Mouse (Mus musculus) kidney, postnatal 4 days (tissue): ENCODE measurements at regions not wholly inside any gene's neighbourhood (a gene's known extent, or its start where the extent isn't known, plus 50 kb on each side); places are given as distances from the start of the nearest gene placed in this dataset.

Source experiments
- DNase-seq, 2 experiments: peaks; one replicate each; pipeline ENCODE4 v3.0.0; 2021; ENCODE audit warnings: mixed read lengths in 2 of 2

DNA sequence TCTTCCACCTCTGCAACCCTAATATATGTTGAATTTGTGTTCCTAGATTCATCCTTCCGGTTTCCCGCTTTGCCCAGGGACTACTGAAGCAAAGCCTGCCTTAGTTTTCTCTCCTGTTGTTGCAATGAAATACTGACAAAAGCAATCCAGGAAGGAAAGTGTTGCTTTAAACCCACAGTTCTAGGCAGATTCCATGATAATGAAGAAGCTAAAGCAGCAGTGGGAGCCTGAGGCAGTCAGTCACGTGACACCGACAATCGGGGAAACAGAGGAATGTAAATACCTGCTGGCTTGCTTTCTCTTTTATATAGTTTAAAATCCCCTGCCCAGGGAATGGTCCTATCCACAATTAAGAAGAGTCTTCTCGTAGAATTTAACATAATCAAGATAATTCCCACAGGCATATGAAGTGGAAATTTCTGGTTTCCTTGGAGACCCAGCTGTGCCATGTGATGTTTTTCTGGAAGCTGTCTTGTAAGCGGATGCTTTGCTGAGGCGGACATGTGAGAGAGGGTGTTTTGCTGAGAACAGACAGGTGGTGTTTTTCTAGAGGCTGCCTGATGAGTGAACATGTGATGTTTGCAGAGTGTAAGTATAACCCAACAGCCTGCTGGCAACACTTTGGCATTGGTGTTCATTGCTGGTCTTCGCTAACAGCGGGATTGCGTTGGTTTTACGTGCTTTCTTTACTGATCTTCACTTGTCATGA lies 398.0 kb downstream of the Prim2 start:
- DNase-seq: peak in 1 of 2 experiments; percentile 21

GRCm38 (mm10) chr1:33269162-33269561 lies 400.4 kb downstream of the Prim2 start:
- DNase-seq: no peak

- no peak for DNase-seq
Measured at GRCm38 (mm10) chr1:33265731-33266415, 403.7 kb downstream of the Prim2 start.

- no peak for DNase-seq
Measured at GRCm38 (mm10) chr1:33249474-33249873, 420.1 kb downstream of the Prim2 start.

GRCm38 (mm10) chr1:33247076-33247475 lies 422.5 kb downstream of the Prim2 start:
- DNase-seq: no peak

DNA sequence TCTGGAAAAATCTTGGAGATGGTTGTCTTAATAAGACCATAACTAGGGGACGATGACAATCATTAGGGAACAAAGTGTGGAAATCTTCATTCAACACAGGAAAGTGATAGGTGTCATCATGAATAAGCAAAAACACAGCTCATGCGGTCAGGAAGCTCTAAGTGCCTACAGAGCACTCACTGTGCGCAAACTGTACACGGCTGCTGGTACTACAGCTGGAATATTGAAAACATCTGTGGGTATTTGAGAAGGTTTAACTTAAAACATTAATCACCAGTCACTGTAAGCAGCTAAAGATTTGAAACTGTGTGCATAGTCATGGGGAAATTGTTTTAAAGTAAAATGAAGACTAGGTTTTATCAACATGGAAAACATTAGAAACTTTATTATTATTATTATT lies 424.4 kb downstream of the Prim2 start:
- DNase-seq: no peak

DNA sequence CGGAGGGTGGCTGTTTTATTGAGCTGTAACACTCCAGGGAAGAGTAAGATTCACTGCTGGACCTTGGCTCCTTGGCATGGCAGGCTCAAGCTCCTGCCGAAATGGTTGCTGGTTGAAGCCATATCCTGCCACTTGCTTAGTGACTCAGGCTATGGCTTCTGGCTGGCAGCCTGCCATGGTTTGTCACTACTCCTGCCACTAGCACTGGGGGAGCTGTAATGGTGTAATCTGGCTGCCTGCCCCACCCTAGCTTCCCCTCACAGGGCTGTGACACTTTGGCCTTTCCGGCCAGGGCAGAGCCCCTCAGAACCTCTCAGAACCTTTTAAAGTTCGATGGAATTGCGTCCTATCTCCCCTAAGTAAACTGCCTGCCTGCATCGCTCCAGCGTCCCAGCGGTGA lies 424.9 kb downstream of the Prim2 start:
- peak; percentile 18 to 24 for DNase-seq

DNA sequence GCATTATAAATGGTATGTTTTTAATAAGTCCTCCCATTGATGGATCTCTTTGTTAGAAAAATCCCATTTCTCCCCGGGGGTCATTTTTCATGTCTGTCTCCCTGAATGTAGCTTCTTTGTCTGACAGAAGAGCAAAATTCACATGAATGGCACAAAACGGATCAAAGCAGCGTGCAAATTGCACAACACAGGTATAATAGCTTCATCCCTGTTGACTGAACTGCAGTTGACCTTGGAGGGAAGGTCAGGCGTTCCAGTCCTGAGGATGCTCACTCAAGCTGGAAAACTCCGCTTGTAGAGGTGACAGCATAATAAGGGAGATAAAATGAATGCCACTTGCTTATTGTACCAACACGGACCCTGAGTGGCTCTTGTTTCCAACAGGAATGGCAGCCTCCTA lies 446.6 kb downstream of the Prim2 start:
- DNase-seq: no peak

DNA sequence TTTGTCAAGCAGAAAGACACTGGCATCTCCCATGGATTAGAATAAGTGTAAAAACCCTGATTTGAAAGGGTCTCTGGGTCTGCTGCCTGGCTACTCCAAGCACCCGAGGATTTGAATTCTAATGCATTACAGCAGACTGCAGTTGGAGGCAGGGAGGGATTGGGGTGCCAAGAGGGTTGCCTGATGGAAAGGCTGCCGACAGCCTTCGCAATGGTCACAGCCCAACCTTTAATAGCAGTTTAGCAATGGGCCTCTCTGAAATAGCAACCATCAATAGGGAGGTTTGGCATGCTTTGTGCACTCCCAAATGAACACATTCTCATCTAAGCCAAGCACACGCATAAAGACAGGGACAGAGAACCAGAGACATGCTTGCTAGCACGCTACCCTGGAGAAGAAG lies 454.8 kb downstream of the Prim2 start:
- DNase-seq: no peak

GRCm38 (mm10) chr1:33214394-33214793 lies 455.2 kb downstream of the Prim2 start:
- no peak for DNase-seq

- DNase-seq: no peak
Measured at GRCm38 (mm10) chr1:33201571-33202189, 467.9 kb downstream of the Prim2 start.

- no peak for DNase-seq
Measured at GRCm38 (mm10) chr1:33195114-33195513, 474.5 kb downstream of the Prim2 start.

DNA sequence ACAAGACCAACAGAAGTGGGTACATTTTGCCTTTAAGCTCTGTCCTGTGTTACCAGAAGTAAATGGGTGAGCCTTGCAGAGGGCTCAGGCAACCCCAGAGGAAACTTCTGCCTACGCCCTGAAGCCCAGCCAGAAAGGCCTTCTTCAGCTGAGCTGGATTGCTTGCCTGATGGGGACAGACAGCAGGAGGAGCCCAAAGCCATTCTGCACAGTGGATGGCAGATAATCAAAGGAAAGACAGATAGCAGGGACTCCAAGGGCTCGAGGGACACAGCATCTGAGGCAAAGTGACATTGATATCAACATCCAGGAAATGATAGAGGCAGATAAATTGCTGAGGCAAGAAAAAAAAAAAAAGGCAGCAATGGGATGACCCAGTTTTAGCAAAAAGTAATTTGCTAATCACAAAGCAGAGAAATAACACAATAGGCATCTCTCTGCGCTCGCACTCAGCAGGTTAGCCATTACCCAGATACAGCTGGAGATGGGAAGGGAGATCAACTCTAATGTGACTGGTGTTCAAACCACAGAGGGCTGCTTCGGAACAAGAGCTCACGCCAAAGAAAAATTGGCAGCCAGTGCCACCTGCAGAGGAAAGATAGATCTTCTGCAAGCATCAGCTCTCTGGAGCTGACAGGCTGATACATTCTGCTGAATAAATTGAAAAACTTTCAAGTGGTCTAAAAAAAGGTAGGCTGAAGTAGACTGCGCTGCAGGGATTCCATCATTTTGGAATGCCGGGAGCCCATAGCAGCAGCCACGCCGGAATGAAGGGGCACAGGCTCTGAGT lies 494.8 kb downstream of the Prim2 start:
- DNase-seq: no peak

GRCm38 (mm10) chr1:33136991-33137390 lies 532.6 kb downstream of the Prim2 start:
- DNase-seq: no peak

- no peak for DNase-seq
Measured at GRCm38 (mm10) chr1:33130351-33130750, 539.2 kb downstream of the Prim2 start.

- no peak for DNase-seq
Measured at GRCm38 (mm10) chr1:33125062-33125461, 544.5 kb downstream of the Prim2 start.

- no peak for DNase-seq
Measured at GRCm38 (mm10) chr1:33106286-33106685, 559.2 kb upstream of the Gm5415 start.

GRCm38 (mm10) chr1:33104296-33104695 lies 557.2 kb upstream of the Gm5415 start:
- no peak for DNase-seq

DNA sequence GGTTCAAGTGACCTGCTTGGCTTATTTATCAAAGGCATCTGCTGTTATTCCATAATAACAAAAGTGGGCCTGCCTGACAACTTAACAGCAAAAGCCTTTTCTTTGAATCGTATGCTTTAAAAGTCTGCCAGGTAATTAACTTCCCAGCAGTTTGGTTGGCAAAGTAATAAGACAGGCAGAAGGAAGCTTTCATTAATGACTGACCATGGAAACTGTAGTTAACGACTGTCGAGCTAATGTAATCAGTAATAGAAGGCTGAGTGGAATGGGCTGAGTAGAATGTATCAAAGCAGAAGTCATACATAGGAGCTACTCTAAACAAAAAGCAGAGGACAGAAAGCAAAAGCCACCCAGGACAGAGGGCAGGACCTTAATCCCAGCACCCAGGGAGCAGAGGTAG lies 551.0 kb upstream of the Gm5415 start:
- no peak for DNase-seq

DNA sequence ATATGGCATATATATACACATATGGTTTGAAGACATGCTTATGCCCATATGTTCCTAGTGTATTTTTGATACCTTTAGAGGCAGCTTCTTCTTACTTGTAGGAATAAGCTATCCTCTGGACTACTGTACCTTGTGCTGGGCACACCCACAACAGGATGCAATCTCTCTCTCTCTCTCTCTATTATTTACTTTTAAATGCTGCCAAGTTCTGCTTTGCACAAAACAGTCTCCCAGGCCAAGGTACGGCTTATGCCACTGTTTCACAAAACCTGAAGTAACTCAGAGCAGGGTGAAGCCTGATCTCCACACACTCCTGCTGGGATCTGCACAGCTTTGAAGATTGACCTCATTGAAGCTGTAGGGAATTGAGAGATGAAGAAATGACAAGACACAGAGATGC lies 549.8 kb upstream of the Gm5415 start:
- no peak for DNase-seq

- no peak for DNase-seq
Measured at GRCm38 (mm10) chr1:33074551-33074950, 527.5 kb upstream of the Gm5415 start.

DNA sequence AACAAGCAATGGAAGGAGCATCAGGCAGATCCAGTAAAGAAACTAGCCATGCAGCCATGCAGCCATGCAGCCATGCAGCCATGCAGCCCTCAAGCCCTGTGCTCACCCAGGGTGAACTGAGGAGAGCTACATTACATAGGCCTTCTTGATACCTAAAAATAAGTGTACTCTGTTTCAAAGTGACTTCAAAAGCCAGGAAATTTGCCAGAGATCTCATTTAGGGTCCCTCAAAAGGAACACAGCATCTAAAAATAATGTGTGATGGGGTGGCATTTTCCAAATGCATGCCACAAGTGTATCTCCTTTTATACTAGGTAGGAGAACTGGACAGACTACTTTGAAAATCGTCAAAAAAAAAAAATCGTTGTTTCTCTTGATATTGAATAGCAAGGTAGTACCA lies 510.9 kb upstream of the Gm5415 start:
- no peak for DNase-seq

DNA sequence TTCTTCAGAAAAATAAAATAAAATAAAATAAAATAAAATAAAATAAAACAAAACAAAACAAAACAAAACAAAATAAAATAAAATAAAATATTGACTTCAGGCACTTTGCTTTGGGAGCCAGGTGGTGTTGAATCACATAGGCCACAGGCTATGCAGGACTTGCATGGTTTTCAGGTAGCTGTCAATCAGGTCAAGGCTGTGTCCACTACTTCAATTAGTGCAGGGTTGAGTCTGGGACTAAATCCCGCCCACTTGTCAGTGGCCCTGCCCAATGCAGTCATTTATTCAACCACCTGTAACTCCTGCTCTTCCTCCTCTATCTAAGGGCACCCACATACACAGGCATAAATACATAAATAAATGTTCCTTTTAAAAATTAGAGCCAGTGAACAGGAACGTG lies 497.3 kb upstream of the Gm5415 start:
- DNase-seq: no peak
